Mouse (Mus musculus) midbrain, embryonic 16.5 days (tissue): Measurements from ENCODE around the gene Pcnx4. TPM values are rescaled to one million over a fixed set of nuclear protein-coding genes. Genes with fewer than 3 reads are reported as not detected.
A peak's percentile ranks its signal among the peaks of the same experiment; 100 is the strongest.

Experiments used
- ATAC-seq: fragments of 200-750 bp; cut with Nextera tagmentation; 2 replicates; pipeline ENCODE4 v1.8.0; 2017; ENCODE audit warnings: moderate TSS enrichment
- H3K27ac ChIP-seq: fragments of 300-500 bp; sonication (generic); 2 replicates; pipeline ENCODE4 v1.5.1; 2014; ENCODE audit warnings: mild to moderate bottlenecking, low read length, mixed read lengths
- H3K27me3 ChIP-seq: fragments of 300-500 bp; sonication (generic); 2 replicates; pipeline ENCODE4 v1.6.1; 2014; ENCODE audit warnings: low read depth, low read length, mixed read lengths; ENCODE audit not compliant: control insufficient read depth, insufficient read depth
- H3K36me3 ChIP-seq: fragments of 300-500 bp; sonication (generic); 2 replicates; pipeline ENCODE4 v1.6.1; 2014; ENCODE audit warnings: mild to moderate bottlenecking, low read length, moderate library complexity, mixed read lengths; ENCODE audit not compliant: control insufficient read depth, insufficient read depth
- H3K4me1 ChIP-seq: fragments of 300-500 bp; sonication (generic); 2 replicates; pipeline ENCODE4 v1.6.1; 2014; ENCODE audit warnings: mild to moderate bottlenecking, low read length, mixed read lengths; ENCODE audit not compliant: control insufficient read depth, insufficient read depth
- H3K4me2 ChIP-seq: fragments of 300-500 bp; sonication (generic); 2 replicates; pipeline ENCODE4 v1.6.1; 2014; ENCODE audit warnings: mild to moderate bottlenecking, low read length, mixed read lengths
- H3K4me3 ChIP-seq: fragments of 300-500 bp; sonication (generic); 2 replicates; pipeline ENCODE4 v1.5.1; 2014; ENCODE audit warnings: low read depth, mild to moderate bottlenecking, low read length, moderate library complexity, mixed read lengths
- H3K9ac ChIP-seq: fragments of 300-500 bp; sonication (generic); 2 replicates; pipeline ENCODE4 v1.6.1; 2014; ENCODE audit warnings: low read depth, low read length, mixed read lengths
- H3K9me3 ChIP-seq: fragments of 300-500 bp; sonication (generic); replicated peaks from 2 replicates; pipeline ENCODE4 v1.6.1; 2014; ENCODE audit warnings: mild to moderate bottlenecking, low read length, mixed read lengths; ENCODE audit not compliant: control insufficient read depth, poor library complexity, severe bottlenecking
- WGBS: fragments of 180-500 bp; shearing (Covaris S2); extraction: QIAGEN DNeasy Blood & Tissue Kit; methylation state at CpG from one replicate; pipeline ENCODE4 v1.1.7; 2014; 5-methylcytosine and 5-hydroxymethylcytosine counted together
- polyA plus RNA-seq: library from polyadenylated mRNA; unstranded; fragments of >200 nt; fragmentation: Nextera tagmentation; extraction: Ambion mirVana; gene quantifications from 2 replicates; pipeline ENCODE4 v1.2.1, GENCODE M21; 2015

The Pcnx4 gene
- polyA plus RNA-seq, 1 experiment from 2014 or later = 28.6 TPM

- Histone ChIP-seq H3K4me2 (no peak overlapping the region), H3K27ac (no peak overlapping the region)
- 35% methylated on average over 9 of the region's 9 CpGs for WGBS
Measured at GRCm38 (mm10) chr12:72519352-72519751, 16.8 kb upstream of the Pcnx4 start.

GRCm38 (mm10) chr12:72519855-72520254, 16.3 kb upstream of the Pcnx4 start:
- no peak overlapping the region for H3K4me2 ChIP-seq
- no peak for ATAC-seq
- no peaks in the 10 kb centered on the region for H3K36me3 ChIP-seq
- peaks cover 3% of the 10 kb centered on the region; the same call in 1 of the 2 replicates for H3K4me1 ChIP-seq
- WGBS = 81% methylated on average over 5 of the region's 5 CpGs
- H3K9me3 ChIP-seq = no peaks in the 10 kb centered on the region
- no peaks in the 10 kb centered on the region for H3K27me3 ChIP-seq
- H3K27ac ChIP-seq = no peak overlapping the region
- H3K9ac ChIP-seq = no peak overlapping the region
- no peak overlapping the region for H3K4me3 ChIP-seq

More at GRCm38 (mm10) chr12:72519352-72519751, 16.8 kb upstream of the Pcnx4 start:
- H3K4me1 ChIP-seq = peaks cover 3% of the 10 kb centered on the region; the same call in 1 of the 2 replicates
- H3K4me3 ChIP-seq = no peak overlapping the region
- ATAC-seq = no peak
- no peaks in the 10 kb centered on the region for H3K36me3 ChIP-seq
- H3K27me3 ChIP-seq = no peaks in the 10 kb centered on the region
- no peaks in the 10 kb centered on the region for H3K9me3 ChIP-seq
- no peak overlapping the region for H3K9ac ChIP-seq

- WGBS = 4% methylated on average over 2 of the region's 2 CpGs
- Histone ChIP-seq H3K9me3 (no peaks in the 10 kb centered on the region), H3K27me3 (no peaks in the 10 kb centered on the region), H3K9ac (no peak overlapping the region), H3K4me3 (no peak overlapping the region), H3K27ac (no peak overlapping the region), H3K4me1 (peaks cover 3% of the 10 kb centered on the region; the same call in 1 of the 2 replicates), H3K4me2 (no peak overlapping the region), H3K36me3 (no peaks in the 10 kb centered on the region)
- ATAC-seq = no peak
Measured at GRCm38 (mm10) chr12:72520645-72521044, 15.5 kb upstream of the Pcnx4 start.

GRCm38 (mm10) chr12:72525588-72525987, 10.6 kb upstream of the Pcnx4 start:
- no peak for ATAC-seq
- 73% methylated on average over 4 of the region's 4 CpGs for WGBS
- Histone ChIP-seq H3K4me1 (no peaks in the 10 kb centered on the region), H3K27ac (no peak overlapping the region), H3K9me3 (no peaks in the 10 kb centered on the region), H3K27me3 (no peaks in the 10 kb centered on the region), H3K4me3 (no peak overlapping the region), H3K9ac (no peak overlapping the region), H3K4me2 (no peak overlapping the region), H3K36me3 (no peaks in the 10 kb centered on the region)

- Histone ChIP-seq H3K27ac (no peak overlapping the region), H3K4me1 (peaks cover 7% of the 10 kb centered on the region), H3K36me3 (no peaks in the 10 kb centered on the region), H3K4me3 (no peak overlapping the region), H3K4me2 (no peak overlapping the region), H3K9ac (no peak overlapping the region), H3K27me3 (no peaks in the 10 kb centered on the region), H3K9me3 (no peaks in the 10 kb centered on the region)
- WGBS = 89% methylated on average over 7 of the region's 7 CpGs
- no peak for ATAC-seq
Measured at GRCm38 (mm10) chr12:72532303-72532702, 3.9 kb upstream of the Pcnx4 start.

GRCm38 (mm10) chr12:72533986-72534385, 2.2 kb upstream of the Pcnx4 start:
- Histone ChIP-seq H3K36me3 (no peaks in the 10 kb centered on the region), H3K27me3 (no peaks in the 10 kb centered on the region), H3K27ac (no peak overlapping the region), H3K9ac (no peak overlapping the region), H3K4me2 (no peak overlapping the region), H3K4me3 (no peak overlapping the region), H3K9me3 (no peaks in the 10 kb centered on the region), H3K4me1 (peaks cover 13% of the 10 kb centered on the region)
- 87% methylated on average over 6 of the region's 6 CpGs for WGBS
- ATAC-seq = no peak

GRCm38 (mm10) chr12:72535599-72535998, 584 bp upstream of the Pcnx4 start:
- Histone ChIP-seq H3K4me2 (peak overlapping the region; percentile 65), H3K9me3 (no peaks in the 10 kb centered on the region), H3K27ac (peak overlapping the region; percentile 70), H3K9ac (peak overlapping the region; percentile 83), H3K4me3 (peak overlapping the region; percentile 77), H3K4me1 (peaks cover 13% of the 10 kb centered on the region), H3K27me3 (no peaks in the 10 kb centered on the region), H3K36me3 (no peaks in the 10 kb centered on the region)
- ATAC-seq = peak; percentile 9; the same call in 1 of the 2 replicates
- WGBS = 45% methylated on average over 3 of the region's 3 CpGs

- 0 out of 2 replicates have a peak, but pooled peaks cover 3% of the 10 kb centered on the region for H3K36me3 ChIP-seq
- H3K4me3 ChIP-seq = no peak overlapping the region
- no peak overlapping the region for H3K4me2 ChIP-seq
- no peaks in the 10 kb centered on the region for H3K27me3 ChIP-seq
- ATAC-seq = no peak
- H3K9me3 ChIP-seq = no peaks in the 10 kb centered on the region
- 91% methylated on average over 10 of the region's 10 CpGs for WGBS
- H3K9ac ChIP-seq = no peak overlapping the region
- H3K4me1 ChIP-seq = peaks cover 13% of the 10 kb centered on the region
- no peak overlapping the region for H3K27ac ChIP-seq
Measured at GRCm38 (mm10) chr12:72538571-72538970, 2.4 kb downstream of the Pcnx4 start.

- no peak overlapping the region for H3K4me3 ChIP-seq
- H3K4me1 ChIP-seq = no peaks in the 10 kb centered on the region
- H3K9me3 ChIP-seq = no peaks in the 10 kb centered on the region
- no peaks in the 10 kb centered on the region for H3K36me3 ChIP-seq
- WGBS = 68% methylated on average over 4 of the region's 4 CpGs
- no peaks in the 10 kb centered on the region for H3K27me3 ChIP-seq
- no peak overlapping the region for H3K4me2 ChIP-seq
- no peak overlapping the region for H3K27ac ChIP-seq
- no peak overlapping the region for H3K9ac ChIP-seq
- ATAC-seq = no peak
Measured at GRCm38 (mm10) chr12:72554347-72554746, 18.2 kb downstream of the Pcnx4 start.
